Mouse (Mus musculus) embryonic fibroblast, embryonic 13.5 days (primary cell): Measurements from ENCODE around the gene Gmcl1.

Source experiments
- CTCF ChIP-seq: IDR thresholded peaks from 2 replicates; pipeline ENCODE4 v1.5.1; 2011; ENCODE audit warnings: mild to moderate bottlenecking, control low read depth, low read length, moderate library complexity, borderline replicate concordance; ENCODE audit not compliant: insufficient read depth
- POLR2A ChIP-seq: IDR thresholded peaks from 2 replicates; pipeline ENCODE4 v1.6.1; 2011; ENCODE audit warnings: low read depth, mild to moderate bottlenecking, control low read depth, low read length, moderate library complexity

DNA sequence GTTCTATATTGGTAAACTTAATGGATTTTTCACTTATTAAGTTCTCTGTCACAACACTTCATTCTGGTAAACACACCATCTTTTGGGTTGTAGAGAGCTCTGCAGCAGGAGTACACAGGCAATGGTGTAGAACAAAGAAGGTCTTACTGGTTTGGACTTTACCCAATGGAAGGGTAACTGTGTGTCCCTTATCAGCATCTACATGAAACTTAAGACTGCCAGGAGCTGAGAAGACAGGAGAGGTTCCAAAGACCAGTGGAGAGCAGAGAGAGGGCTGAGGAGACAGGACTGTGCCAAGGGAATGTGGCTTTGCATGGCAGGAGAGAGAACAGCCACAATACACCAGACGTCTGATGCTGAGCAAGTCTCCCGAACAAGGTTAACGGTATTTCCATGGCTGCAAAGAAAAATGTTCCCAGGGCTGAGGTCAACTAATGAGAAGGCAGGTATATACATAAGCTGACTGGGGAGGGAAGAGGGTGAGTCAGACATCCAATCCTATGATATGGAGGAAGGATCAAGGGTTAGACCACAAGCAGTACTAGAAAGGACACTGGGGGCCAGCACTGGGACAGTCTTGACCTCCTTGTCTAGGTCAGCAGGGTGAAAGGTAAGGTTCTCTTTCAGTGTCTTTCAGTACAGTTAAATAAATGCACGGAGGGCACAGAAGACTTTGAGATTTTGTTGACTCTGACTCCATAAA is 25.0 kb downstream of the Gmcl1 start:
- no peak for TF ChIP-seq CTCF
- no peak for TF ChIP-seq POLR2A
